Mouse (Mus musculus) large intestine, adult 2 months (tissue): ENCODE measurements around the gene Rexo5. TPM values are rescaled to one million over a fixed set of nuclear protein-coding genes. Genes with fewer than 3 reads are reported as not detected.

Experiments
- DNase-seq: peaks from one replicate; pipeline ENCODE4 v3.0.0-alpha.2; 2012; ENCODE audit warnings: low read depth, low spot score
- WGBS: fragments of 180-500 bp; shearing (Covaris S2); methylation state at CpG from one replicate; pipeline ENCODE4 v1.1.7; 2018; 5-methylcytosine and 5-hydroxymethylcytosine counted together
- polyA plus RNA-seq: library from polyadenylated mRNA; depleted of rRNA; stranded (reverse); fragments of >200 nt; gene quantifications from 2 replicates; pipeline ENCODE4 v1.2.3, GENCODE M21; 2012

Rexo5 gene
- polyA plus RNA-seq, 1 experiment, result 3.7 TPM

DNA sequence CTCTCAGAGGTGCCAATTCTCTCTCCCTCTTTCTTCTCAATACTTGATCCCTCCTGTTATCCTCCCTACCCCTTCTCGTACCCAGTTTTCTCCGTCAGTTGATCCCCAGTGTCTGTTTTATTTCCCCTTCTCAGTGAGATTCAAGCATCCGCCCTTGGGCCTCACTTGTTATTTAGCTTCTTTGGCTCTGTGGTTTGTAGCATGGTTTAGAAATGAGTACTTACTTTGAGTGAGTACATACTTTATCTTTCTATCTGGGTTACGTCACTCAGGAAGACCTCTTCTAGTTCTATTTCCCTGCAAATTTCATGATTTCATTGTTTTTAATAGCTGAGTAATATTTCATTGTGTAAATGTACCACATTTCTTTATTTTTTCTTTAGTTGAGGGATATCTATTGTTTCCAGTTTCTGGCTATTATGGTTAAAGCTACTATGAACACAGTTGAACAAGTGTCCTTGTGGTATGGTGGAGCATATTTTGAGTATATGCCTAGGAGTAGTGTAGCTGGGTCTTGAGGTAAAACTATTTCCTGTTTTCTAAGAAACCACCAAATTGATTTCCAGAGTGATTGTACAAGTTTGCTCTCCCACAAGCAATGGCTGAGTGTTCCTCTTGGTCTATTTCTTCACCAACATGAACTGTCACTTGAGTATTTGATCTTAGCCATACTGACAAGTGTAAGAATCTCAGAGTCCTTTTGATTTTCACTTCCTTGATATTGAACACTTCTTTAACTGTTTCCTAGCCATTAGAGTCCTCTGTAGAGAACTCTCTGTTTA, 42.4 kb downstream of the Rexo5 start:
- DNase-seq, result no peak
- WGBS, result 92% methylated on average over 4 of the region's 4 CpGs

DNA sequence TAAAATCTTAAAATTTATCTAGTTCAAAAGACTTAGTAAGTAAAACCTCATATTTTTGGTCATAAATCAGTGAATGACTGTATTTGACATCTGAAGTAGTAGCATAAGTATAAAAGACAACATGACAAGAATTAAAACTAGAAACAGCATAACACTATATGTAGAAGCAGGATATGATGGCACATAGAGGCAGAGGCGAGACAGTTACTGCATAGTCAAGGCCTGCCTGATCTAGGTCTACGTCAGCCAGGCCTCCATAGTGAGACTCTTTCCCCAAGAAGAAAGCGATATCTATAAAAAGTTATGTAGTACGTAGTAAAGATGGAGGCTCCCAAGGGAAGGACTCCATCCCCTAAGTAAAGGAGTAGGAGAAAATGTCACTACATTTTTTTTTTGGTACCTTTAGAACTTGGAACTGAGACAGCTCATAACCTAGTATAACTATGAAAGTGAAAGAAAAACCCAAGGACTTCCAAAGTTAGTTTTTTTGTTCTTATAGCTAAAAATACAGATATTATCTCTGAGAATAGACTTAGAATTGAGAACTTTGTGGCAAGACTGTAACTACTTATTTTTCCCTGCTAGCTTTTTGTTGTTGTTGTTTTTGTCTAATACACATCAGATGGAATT, 48.1 kb downstream of the Rexo5 start:
- no peak for DNase-seq
- WGBS, result 95% methylated on average over 4 of the region's 4 CpGs

GRCm38 (mm10) chr7:119845541-119845940, 51.7 kb downstream of the Rexo5 start:
- 91% methylated on average over 2 of the region's 2 CpGs for WGBS
- DNase-seq, result no peak

DNA sequence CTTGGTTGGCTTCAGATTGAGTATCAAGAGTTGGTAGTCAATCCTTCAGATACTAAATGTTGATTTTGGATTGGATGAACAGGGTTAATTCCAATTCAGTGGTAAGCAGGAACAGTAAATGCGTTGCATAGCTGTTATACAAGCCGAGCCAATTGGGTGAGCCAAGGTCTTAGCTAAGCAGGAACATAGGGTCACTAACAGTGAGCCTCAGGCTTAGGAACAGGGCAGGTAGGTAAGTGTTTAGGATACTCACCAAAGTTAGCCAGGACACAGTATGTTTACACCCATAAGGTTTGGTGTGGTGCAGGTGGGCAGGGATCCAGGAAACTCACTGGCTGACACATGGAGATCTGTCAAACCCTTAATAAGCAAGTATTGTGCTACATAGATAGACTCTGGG, 53.6 kb downstream of the Rexo5 start:
- 79% methylated on average over 2 of the region's 2 CpGs for WGBS
- DNase-seq, result no peak

DNA sequence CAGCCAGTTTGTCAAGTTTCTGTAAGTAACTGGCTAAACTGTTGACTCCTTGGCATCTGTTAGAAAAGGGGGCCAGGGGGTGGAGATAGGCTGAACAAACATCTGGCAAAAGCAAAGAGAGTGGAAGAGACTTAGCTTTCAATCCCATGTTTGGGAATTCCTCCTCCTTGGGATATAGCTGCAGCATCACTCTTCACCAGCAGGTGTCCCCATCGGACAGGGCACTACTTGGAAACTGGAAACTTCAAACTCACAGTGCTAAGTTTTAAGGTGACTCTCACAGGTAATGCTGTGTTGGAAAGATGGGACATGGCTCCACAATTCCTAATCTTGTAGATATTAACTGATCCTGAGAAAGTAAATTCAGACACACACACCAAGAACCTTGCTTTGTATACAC, 55.3 kb downstream of the Rexo5 start:
- WGBS, result 3% methylated on average over 1 of the region's 1 CpGs
- peak; percentile 37 for DNase-seq

DNA sequence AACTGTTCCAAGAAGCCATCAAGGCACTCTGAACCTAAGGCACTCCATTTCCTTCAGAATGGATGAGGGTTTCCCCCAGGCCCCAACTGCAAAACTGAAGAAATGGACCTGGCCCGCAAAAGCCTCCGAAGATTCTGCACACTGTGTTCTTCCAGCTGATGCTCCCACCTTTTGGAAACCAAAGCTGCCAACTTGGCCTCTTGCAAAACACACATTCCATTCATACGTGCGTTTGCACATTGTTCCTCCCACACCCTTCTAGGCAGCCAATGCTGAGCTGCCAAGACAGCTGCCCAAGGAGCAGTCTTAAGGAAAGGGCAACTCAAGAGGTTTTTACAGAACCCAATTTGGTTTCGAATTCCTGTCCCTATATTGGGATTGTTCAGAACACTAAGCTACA, 56.9 kb downstream of the Rexo5 start:
- 45% methylated on average over 5 of the region's 5 CpGs for WGBS
- DNase-seq, result no peak

DNA sequence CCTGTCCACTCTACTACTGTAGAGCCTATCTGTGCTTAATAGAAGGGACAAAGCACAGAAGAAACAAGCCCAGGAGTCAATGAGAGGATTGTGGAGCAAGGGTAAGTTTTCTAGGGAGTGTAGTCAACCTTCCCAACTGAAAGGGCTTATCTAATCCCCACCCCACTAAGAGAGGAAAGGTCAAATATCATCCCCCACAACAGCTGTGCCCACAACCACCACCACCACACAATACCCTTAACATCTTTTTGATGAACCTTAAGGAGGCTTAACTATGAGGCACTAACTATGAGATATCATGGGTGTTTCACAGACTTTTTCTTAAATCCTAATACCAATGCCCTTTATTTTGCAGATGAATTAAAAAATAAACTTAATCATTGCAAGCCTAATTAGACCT, 58.7 kb downstream of the Rexo5 start:
- DNase-seq, result no peak

- DNase-seq, result no peak
Measured at GRCm38 (mm10) chr7:119853186-119853585, 59.4 kb downstream of the Rexo5 start.

DNA sequence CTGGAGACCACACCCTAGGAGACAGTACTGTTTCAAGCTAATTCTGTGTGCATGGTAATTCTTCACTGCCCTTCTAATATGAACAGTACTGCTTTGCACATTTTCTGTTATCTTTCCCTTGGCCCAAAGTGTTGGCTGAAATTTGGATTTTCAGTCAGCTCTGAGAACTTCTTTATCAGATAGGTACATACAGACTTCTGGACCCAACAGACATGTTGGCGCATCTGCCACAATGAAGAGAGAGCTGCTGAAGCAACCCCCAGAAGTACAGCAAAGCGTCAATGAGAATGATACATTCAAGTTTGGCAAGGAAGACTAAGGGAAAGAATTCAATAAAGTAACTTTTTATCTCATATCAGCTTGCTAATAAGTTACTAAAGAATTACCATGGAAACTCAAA, 60.6 kb downstream of the Rexo5 start:
- DNase-seq, result no peak
- WGBS, result over 99% methylated on average over 2 of the region's 2 CpGs

More at GRCm38 (mm10) chr7:119853186-119853585, 59.4 kb downstream of the Rexo5 start:
- WGBS, result 98% methylated on average over 1 of the region's 1 CpGs

DNA sequence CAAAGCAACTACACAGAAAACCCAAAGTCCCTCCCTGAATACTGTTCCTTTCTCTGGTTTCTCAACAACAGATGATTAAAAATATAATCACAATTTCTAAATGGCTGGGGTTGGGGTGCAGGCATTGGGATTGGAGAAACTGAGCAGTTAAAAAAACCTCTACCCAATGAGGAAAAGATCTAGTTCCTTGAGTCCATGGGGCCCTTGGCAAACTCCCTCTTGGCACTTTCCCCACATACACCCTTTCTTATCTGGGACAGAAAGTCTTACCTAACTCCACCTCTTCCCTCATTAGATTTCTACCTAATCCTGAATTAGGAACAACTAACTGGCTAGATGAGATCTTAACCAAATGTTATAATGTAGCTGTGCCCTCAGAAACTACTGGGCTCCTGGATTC, 61.2 kb downstream of the Rexo5 start:
- DNase-seq, result no peak

DNA sequence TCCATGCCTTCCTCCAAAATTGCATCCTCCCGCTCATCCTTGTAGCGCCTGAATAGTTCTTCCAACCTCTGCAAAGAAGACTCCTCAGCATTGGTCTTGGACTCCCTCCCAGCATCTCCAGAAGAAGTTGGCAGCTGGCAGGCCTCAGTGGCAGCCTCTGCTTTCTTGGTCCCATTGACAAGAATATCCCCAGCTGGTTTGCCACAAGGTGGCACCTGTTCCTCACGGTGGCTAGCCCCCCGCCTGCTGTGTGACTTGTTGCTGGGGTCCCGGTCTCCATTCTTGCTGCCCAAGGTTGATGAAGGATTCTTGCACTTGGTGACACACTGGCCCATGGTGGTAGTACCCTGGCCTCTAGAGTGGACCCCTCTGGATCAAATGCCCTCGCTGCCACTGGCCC, 65.7 kb downstream of the Rexo5 start:
- WGBS, result 88% methylated on average over 6 of the region's 6 CpGs
- no peak for DNase-seq

- no peak for DNase-seq
- 69% methylated on average over 3 of the region's 3 CpGs for WGBS
Measured at GRCm38 (mm10) chr7:119860116-119860515, 66.3 kb downstream of the Rexo5 start.

- DNase-seq, result peak; percentile 24
- WGBS, result 30% methylated on average over 2 of the region's 2 CpGs
Measured at GRCm38 (mm10) chr7:119860554-119860953, 66.7 kb downstream of the Rexo5 start.

- DNase-seq, result no peak
Measured at GRCm38 (mm10) chr7:119860971-119861334, 67.1 kb downstream of the Rexo5 start.

DNA sequence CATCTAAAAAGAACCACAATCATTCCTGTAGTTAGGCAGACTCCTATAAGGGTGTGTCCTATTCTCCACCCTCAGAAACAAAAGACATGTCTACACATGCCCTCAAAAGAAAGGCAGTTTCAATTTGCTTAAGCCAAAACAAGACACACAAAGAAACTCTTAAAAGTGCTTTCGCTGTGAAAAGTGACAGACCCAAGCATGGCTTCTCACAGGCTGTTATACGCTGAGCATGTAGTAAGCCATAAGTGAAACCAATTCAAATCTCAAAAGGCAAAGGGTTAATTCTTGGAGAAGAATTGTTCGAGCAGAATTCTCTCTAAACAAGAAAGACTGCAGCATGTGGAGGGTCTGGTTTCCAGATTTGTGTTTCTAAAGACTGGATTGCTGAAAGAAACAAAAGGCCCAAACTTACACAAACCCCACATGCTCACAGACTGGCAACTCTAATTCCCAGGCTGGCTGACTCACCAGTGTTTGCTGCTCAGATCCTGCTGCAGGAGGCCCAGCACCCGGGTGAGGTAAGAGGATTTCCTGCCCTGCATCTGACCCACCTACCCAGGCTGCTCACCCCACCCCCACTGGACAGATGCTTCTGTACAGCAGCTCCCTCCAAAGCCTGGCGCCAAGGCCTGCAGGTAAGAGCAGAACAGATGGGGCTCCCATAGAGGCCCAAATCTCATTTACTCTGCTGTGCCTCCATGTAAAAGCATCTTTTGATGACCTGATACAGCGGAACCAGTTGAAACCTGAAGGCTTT, 67.7 kb downstream of the Rexo5 start:
- 46% methylated on average over 6 of the region's 6 CpGs for WGBS

DNA sequence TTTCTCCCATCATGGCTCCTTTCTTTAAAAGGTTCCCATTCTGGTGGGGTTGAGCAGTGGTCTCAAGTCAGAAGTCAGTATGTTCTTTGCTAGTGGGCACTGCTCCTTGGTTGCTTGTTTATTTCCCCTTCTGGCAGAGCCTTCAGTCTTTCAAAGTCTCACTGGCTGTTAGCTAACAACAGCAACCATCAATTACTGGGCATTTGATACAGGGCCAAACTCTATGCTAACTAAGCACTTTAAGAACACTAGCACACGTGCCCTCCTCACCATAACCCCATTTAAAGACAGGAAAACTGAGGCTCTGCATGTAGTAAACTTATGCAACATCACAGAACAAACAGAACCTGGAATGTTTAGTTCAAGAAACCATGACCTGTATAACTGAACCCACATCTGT, 68.4 kb downstream of the Rexo5 start:
- DNase-seq, result no peak
- WGBS, result 21% methylated on average over 1 of the region's 1 CpGs

More for the DNA sequence above, 67.7 kb downstream of the Rexo5 start:
- peak; percentile 6 for DNase-seq

DNA sequence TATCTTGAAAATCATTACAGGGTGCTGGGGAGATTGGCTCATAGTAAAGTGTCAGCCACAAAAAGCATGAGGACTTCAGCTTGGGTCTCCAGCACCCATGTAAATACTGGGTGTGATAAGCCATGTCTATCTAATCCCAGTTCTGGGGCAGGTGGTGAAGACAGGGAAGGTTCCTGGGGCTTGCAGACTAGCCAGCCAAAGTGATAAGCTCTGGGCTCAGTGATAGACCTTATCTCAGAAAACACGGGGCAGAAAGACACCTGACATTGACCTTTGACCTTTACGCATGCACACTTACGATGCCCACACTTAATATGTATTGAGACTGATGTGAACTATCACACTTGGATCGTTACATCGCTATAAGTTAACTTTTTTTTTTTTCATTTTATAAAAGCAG, 70.7 kb downstream of the Rexo5 start:
- 49% methylated on average over 5 of the region's 5 CpGs for WGBS
- no peak for DNase-seq

GRCm38 (mm10) chr7:119866136-119866535, 72.3 kb downstream of the Rexo5 start:
- no peak for DNase-seq
- 9% methylated on average over 1 of the region's 1 CpGs for WGBS

GRCm38 (mm10) chr7:119872204-119872603, 78.4 kb downstream of the Rexo5 start:
- no peak for DNase-seq
- WGBS, result 87% methylated on average over 4 of the region's 4 CpGs

- WGBS, result 68% methylated on average over 2 of the region's 2 CpGs
Measured at GRCm38 (mm10) chr7:119873050-119873449, 79.2 kb downstream of the Rexo5 start.

More at GRCm38 (mm10) chr7:119873050-119873449, 79.2 kb downstream of the Rexo5 start:
- no peak for DNase-seq
